Mouse (Mus musculus) myocyte (in vitro differentiated cells): Measurements from ENCODE around the gene Dpy19l3. TPM values are rescaled to one million over a fixed set of nuclear protein-coding genes. Genes with fewer than 3 reads are reported as not detected.

Experiments
- H3K27me3 ChIP-seq: one replicate; pipeline ENCODE4 v1.6.1; 2011; ENCODE audit not compliant: control insufficient read depth, insufficient read depth, insufficient read length
- H3K36me3 ChIP-seq: one replicate; pipeline ENCODE4 v1.6.1; 2011; ENCODE audit not compliant: control insufficient read depth, insufficient read depth
- H3K4me2 ChIP-seq: one replicate; pipeline ENCODE4 v1.6.1; 2011; ENCODE audit warnings: low read depth, control low read depth
- H3K4me3 ChIP-seq: one replicate; pipeline ENCODE4 v1.5.1; 2011; ENCODE audit warnings: mild to moderate bottlenecking, control low read depth, moderate library complexity
- H3K79me2 ChIP-seq: one replicate; pipeline ENCODE4 v1.6.1; 2011; ENCODE audit not compliant: control insufficient read depth, insufficient read depth
- H3ac ChIP-seq: one replicate; pipeline ENCODE4 v1.6.1; 2011; ENCODE audit not compliant: control insufficient read depth, insufficient read length
- CEBPB ChIP-seq: IDR thresholded peaks from 2 replicates; pipeline ENCODE4 v1.6.1; 2011; ENCODE audit warnings: mild to moderate bottlenecking, moderate library complexity; ENCODE audit not compliant: poor library complexity, insufficient read depth, severe bottlenecking
- E2F4 ChIP-seq: IDR thresholded peaks from one replicate; pipeline ENCODE4 v1.6.1; 2011; ENCODE audit warnings: mild to moderate bottlenecking, control low read depth, moderate library complexity; ENCODE audit not compliant: insufficient read depth
- MAX ChIP-seq: IDR thresholded peaks from one replicate; pipeline ENCODE4 v1.6.1; 2011; ENCODE audit warnings: low read depth, mild to moderate bottlenecking, control low read depth
- MYOD1 ChIP-seq, 3 experiments: IDR thresholded peaks; one replicate each; pipeline ENCODE4 v1.6.1; 2011; ENCODE audit warnings: control low read depth in 2 of 3, low read depth in 2 of 3, mild to moderate bottlenecking in 2 of 3, moderate library complexity in 1 of 3; ENCODE audit not compliant: insufficient read length in 2 of 3, control insufficient read depth in 1 of 3
- MYOG ChIP-seq, 3 experiments: IDR thresholded peaks; one replicate each; pipeline ENCODE4 v1.6.1; 2011; ENCODE audit warnings: control low read depth in 2 of 3, low read depth in 2 of 3, mild to moderate bottlenecking in 2 of 3; ENCODE audit not compliant: insufficient read length in 2 of 3, control insufficient read depth in 1 of 3, insufficient read depth in 1 of 3
- POLR2A ChIP-seq: IDR thresholded peaks from one replicate; pipeline ENCODE4 v1.6.1; 2011; ENCODE audit warnings: low read depth, mild to moderate bottlenecking, control low read depth, moderate library complexity; ENCODE audit not compliant: insufficient read length
- POLR2AphosphoS2 ChIP-seq: IDR thresholded peaks from one replicate; pipeline ENCODE4 v1.6.1; 2011; ENCODE audit warnings: low read depth, control low read depth; ENCODE audit not compliant: insufficient read length
- REST ChIP-seq: IDR thresholded peaks from one replicate; pipeline ENCODE4 v1.6.1; 2011; ENCODE audit warnings: mild to moderate bottlenecking, control low read depth, moderate library complexity; ENCODE audit not compliant: insufficient read depth, insufficient read length
- SRF ChIP-seq: IDR thresholded peaks from one replicate; pipeline ENCODE4 v1.6.1; 2011; ENCODE audit warnings: low read depth; ENCODE audit not compliant: control insufficient read depth, insufficient read length
- TCF12 ChIP-seq: IDR thresholded peaks from one replicate; pipeline ENCODE4 v1.6.1; 2011; ENCODE audit warnings: mild to moderate bottlenecking, control low read depth; ENCODE audit not compliant: poor library complexity, insufficient read depth, severe bottlenecking
- TCF3 ChIP-seq: IDR thresholded peaks from one replicate; pipeline ENCODE4 v1.6.1; 2011; ENCODE audit warnings: low read depth, control low read depth; ENCODE audit not compliant: insufficient read length
- USF1 ChIP-seq: IDR thresholded peaks from one replicate; pipeline ENCODE4 v1.6.1; 2011; ENCODE audit warnings: low read depth, mild to moderate bottlenecking, control low read depth, moderate library complexity
- polyA plus RNA-seq: library from polyadenylated mRNA; unstranded; fragments of >200 nt; fragmentation: generic; extraction: Trizol; gene quantifications from one replicate; pipeline ENCODE4 v1.2.1, GENCODE M21; 2012; ENCODE audit warnings: missing spikeins

Dpy19l3 gene
- polyA plus RNA-seq, 1 experiment, result 7.8 TPM

DNA sequence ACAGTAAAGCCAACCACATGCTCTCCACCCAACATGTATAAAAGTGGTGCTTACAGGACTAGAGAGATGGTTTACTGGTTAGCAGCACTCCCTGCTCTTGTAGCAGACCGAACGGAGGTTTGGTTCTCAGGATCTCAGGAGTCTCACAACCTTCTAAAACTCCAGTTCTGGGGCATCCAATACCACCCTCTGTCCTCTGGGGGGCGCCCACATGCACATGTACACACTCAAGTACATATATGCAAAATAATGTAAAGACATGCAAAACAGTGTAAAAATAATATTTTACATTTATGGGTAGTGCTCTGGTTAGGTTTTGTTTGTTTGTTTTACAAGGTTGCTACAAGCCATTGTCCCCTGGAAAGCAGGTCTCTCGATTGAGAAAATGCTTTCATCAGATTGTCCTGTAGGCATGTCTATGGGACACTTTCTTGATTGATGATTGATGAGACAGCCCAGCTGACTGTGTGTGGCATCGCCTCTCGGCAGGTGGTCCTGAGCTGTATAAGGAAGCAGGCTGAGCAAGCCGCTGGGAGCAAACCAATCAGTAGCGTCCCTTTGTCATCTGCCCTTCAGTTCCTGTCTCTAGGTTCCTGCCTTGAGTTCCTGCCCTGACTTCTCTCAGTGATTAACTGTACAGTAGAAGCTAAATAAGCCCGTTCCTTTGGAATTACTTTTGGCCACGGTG, 102.5 kb downstream of the Dpy19l3 start:
- Histone ChIP-seq H3K4me2 (peak overlapping the region; percentile 70), H3K36me3 (no peaks in the 10 kb centered on the region), H3K27me3 (peaks cover 14% of the 10 kb centered on the region), H3K79me2 (peaks cover under 1% of the 10 kb centered on the region), H3ac (no peak overlapping the region), H3K4me3 (no peak overlapping the region)
- TF ChIP-seq POLR2A (no peak), SRF (no peak), REST (no peak), E2F4 (no peak), MYOG (IDR thresholded peaks at IDR 0.05; ENCODE audit: control insufficient read depth in 1 of 3, insufficient read depth in 1 of 3, insufficient read length in 2 of 3, low read depth in 2 of 3) (no peak), TCF3 (no peak), CEBPB (no peak), MYOD1 (IDR thresholded peaks at IDR 0.05; ENCODE audit: control insufficient read depth in 1 of 3, insufficient read length in 2 of 3, low read depth in 2 of 3) (no peak)

DNA sequence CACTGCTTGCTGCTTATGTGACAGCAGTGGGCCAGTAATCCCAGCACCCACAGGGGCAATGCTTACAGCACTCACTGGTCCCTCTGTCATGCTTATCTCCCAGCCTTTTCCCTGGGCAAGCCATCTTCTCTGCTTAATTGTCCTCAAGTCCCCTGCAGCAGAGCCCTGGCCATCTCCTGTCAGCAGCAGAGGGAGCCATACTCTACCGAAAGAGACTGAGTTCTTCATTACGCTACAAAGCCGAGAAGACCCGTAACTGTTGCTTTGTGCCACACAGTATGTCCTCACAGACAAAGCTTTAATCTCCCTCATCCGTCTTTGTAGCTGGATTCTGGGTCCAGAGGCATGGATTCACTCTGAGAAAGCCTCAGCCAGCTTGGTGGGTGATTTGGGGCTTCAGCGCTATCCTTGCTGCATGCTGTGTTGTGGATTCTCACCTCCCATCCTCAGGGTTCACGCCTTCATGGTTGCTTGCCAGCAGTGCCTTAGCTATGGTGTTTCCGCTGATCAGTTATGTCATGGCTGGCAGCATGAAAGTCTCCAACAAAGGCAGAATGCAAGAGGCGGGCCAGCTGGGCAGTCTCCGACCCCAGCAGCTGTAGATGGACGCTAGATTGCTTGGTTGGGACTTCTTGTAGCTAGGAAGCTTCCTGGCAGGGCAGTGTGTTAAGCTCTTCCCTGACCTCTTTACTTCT, 103.4 kb downstream of the Dpy19l3 start:
- Histone ChIP-seq H3K79me2 (peaks cover 10% of the 10 kb centered on the region), H3K27me3 (peaks cover 12% of the 10 kb centered on the region), H3ac (no peak overlapping the region), H3K4me2 (peak overlapping the region; percentile 70), H3K36me3 (no peaks in the 10 kb centered on the region), H3K4me3 (no peak overlapping the region)
- TF ChIP-seq CEBPB (no peak), POLR2AphosphoS2 (no peak), TCF12 (no peak), MYOG (IDR thresholded peaks at IDR 0.05; ENCODE audit: control insufficient read depth in 1 of 3, insufficient read depth in 1 of 3, insufficient read length in 2 of 3, low read depth in 2 of 3) (no peak), SRF (no peak), TCF3 (no peak), REST (no peak)

- peak overlapping the region; percentile 19 for H3K4me2 ChIP-seq
- no peak overlapping the region for H3K4me3 ChIP-seq
- TF ChIP-seq E2F4 (no peak), MYOG (IDR thresholded peaks at IDR 0.05; ENCODE audit: control insufficient read depth in 1 of 3, insufficient read depth in 1 of 3, insufficient read length in 2 of 3, low read depth in 2 of 3) (no peak), REST (no peak), USF1 (no peak), CEBPB (no peak), MAX (no peak), POLR2A (no peak), TCF12 (no peak), MYOD1 (IDR thresholded peaks at IDR 0.05; ENCODE audit: control insufficient read depth in 1 of 3, insufficient read length in 2 of 3, low read depth in 2 of 3) (no peak), POLR2AphosphoS2 (no peak), SRF (no peak), TCF3 (no peak)
- H3K36me3 ChIP-seq, result peaks cover 10% of the 10 kb centered on the region
- H3K27me3 ChIP-seq, result peaks cover 4% of the 10 kb centered on the region
- H3K79me2 ChIP-seq, result peaks cover 12% of the 10 kb centered on the region
- H3ac ChIP-seq, result no peak overlapping the region
Observed at GRCm38 (mm10) chr7:35649071-35649470, 105.2 kb downstream of the Dpy19l3 start.

DNA sequence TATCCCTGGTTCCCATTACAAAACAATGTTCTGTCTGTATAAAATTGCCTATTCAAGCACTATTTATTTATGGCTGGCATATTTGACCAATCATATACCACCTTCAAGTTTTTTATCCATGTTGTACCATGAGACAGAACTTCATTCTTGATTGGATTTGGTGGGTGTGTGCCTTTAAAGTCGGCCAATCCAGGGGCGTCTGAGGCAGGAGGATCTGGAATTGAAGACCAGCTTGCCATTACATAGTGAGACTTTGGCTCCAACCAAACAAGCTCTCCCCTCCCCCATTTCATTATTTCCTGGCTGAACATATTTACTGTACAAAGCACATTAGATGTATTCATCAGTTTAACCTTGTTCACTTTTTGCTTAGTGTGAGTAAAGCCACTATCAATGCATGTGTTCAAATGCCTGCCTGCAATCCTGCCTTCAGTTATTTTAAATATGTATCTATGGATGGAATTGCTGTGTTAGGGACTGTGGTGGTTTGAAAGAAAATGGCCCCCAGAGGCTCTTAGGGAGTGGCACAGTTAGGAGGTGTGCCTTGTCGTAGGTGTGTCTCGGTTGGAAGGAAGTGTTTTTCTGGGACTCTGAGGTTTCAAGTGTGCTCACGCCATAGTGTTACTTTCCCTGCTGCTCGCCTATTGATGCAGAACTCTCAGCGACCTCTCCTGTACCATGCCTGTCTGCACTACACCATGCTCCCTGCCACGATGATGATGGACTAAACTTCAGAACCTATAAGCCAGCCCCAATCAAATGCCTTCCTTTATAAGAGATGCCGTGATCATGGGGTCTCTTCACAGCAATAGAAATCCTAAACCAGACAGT, 105.8 kb downstream of the Dpy19l3 start:
- TF ChIP-seq SRF (no peak), POLR2AphosphoS2 (no peak)
- Histone ChIP-seq H3ac (no peak overlapping the region), H3K79me2 (peaks cover 12% of the 10 kb centered on the region), H3K27me3 (no peaks in the 10 kb centered on the region), H3K4me2 (peak overlapping the region; percentile 19), H3K4me3 (no peak overlapping the region), H3K36me3 (peaks cover 13% of the 10 kb centered on the region)
